Mouse (Mus musculus): ENCODE results near the gene Olfr1385. TPM values are rescaled to one million over a fixed set of nuclear protein-coding genes. Genes with fewer than 3 reads are reported as not detected.
"Not testable (repeated sequence)": the region's sequence is repeated elsewhere in the genome, so short reads cannot be mapped to it uniquely, and the experiment has no call there.

Olfr1385 gene
- polyA plus RNA-seq (2012; fragmentation: generic; extraction: Trizol) = not detected

DNA sequence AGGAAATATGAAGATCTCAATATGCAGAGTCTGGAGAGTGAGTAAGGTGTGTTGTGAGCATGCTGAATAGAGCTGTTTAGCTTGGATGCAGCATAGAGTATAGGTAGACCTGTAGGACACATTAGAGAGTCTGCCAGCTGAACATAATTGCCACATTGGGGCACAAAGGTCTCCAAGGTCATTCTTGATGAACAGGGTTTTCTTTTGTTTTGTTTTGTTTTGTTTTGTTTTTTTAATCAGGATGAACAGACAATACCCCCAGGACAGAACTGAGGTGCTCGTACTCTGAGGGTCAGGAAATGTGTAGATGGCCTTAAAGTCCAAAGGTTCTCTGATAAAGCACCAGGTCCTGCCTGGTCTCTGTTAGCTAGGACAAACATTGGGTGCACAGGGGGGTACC is at the start of gene Olfr1385:
Gene Olfr1385 (plus strand): TSS at position 301 of the 400 bp plus-strand sequence.
- not testable (repeated sequence) for H3ac ChIP-seq (ENCODE audit: control insufficient read depth, insufficient read length); H3K27me3 ChIP-seq (ENCODE audit: control insufficient read depth, insufficient read depth, insufficient read length); H3K4me2 ChIP-seq (ENCODE audit: low read depth); H3K79me2 ChIP-seq (ENCODE audit: control insufficient read depth, insufficient read depth); H3K4me3 ChIP-seq; H3K36me3 ChIP-seq (ENCODE audit: control insufficient read depth, insufficient read depth)

DNA sequence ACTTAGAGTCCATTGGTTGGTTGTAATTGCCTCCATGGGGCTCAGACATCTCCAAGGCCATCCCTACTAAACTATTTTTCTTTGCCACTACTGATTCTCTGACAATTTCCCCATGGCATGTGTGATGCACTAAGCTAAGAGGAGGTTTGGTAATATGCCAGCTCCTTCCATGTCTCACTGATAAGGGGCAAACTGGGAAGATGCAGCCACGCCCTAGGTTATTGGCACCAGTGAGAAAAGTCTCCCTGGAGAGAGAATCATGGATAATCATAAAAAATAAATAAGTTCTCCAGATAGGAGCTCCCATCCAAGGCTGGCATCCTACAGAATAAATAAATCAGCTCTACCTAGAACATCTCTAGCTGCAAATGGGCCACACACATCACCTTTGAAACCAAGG is 33.8 kb upstream of the Olfr1385 start, which contains the start of gene Olfr1387:
Gene Olfr1387 (plus strand): TSS at position 301 of the 400 bp plus-strand sequence.
- no peaks in the 10 kb centered on the region for H3K79me2 ChIP-seq (ENCODE audit: control insufficient read depth, insufficient read depth)
- H3ac ChIP-seq (ENCODE audit: control insufficient read depth, insufficient read length) = no peak within 1 kb of the TSS
- no peak for TF ChIP-seq POLR2AphosphoS2 (IDR thresholded peaks at IDR 0.05; ENCODE audit: insufficient read length, low read depth)
- TF ChIP-seq MYOG (IDR thresholded peaks at IDR 0.05; ENCODE audit: control insufficient read depth in 1 of 3, insufficient read depth in 1 of 3, insufficient read length in 2 of 3, low read depth in 2 of 3) = no peak
- TF ChIP-seq TCF12 (IDR thresholded peaks at IDR 0.05; ENCODE audit: insufficient read depth, poor library complexity, severe bottlenecking) = no peak
- no peak for TF ChIP-seq MAX (IDR thresholded peaks at IDR 0.05; ENCODE audit: low read depth)
- TF ChIP-seq CEBPB (IDR thresholded peaks at IDR 0.05; ENCODE audit: insufficient read depth, poor library complexity, severe bottlenecking) = no peak
- H3K27me3 ChIP-seq (ENCODE audit: control insufficient read depth, insufficient read depth, insufficient read length) = no peaks in the 10 kb centered on the region
- no peak within 1 kb of the TSS for H3K4me2 ChIP-seq (ENCODE audit: low read depth)
- no peak within 1 kb of the TSS for H3K4me3 ChIP-seq
- H3K36me3 ChIP-seq (ENCODE audit: control insufficient read depth, insufficient read depth) = no peaks in the 10 kb centered on the region

DNA sequence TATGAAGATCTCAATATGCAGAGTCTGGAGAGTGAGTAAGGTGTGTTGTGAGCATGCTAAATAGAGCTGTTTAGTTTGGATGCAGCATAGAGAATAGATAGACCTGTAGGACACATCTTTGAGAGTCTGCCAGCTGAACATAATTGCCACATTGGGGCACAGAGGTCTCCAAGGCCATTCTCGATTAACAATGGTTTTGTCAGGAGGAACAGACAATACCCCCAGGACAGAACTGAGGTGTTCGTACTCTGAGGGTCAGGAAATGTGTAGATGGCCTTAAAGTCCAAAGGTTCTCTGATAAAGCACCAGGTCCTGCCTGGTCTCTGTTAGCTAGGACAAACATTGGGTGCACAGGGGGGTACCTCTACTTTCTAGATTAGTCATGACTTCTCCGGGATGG is 24.1 kb upstream of the Olfr1385 start, which contains the start of gene Olfr1386:
Gene Olfr1386 (plus strand): TSS at position 301 of the 400 bp plus-strand sequence.
- not testable (repeated sequence) for H3K4me2 ChIP-seq (ENCODE audit: low read depth); H3K79me2 ChIP-seq (ENCODE audit: control insufficient read depth, insufficient read depth); H3ac ChIP-seq (ENCODE audit: control insufficient read depth, insufficient read length)

DNA sequence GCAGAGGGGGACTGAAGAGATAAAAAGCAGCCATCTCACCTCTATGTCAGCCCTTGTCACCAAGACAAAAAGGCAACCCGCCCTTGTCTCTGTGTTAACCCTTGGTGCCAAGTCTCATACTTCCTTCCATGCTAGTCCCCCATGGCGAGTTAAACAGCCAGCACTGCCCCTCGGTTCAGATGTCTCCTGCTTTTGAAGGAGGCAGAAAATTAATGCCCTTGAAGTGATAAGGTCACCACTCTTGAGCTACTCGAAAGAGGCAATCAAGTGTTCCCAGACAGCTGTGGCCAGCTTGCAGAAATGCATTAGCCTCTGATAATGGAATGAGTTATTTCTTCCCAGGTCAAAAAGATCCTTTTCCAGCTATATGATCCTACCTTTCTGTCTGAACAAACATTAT is 2.9 kb upstream of the Olfr1385 start:
- TF ChIP-seq POLR2AphosphoS2 (IDR thresholded peaks at IDR 0.05; ENCODE audit: insufficient read length, low read depth) = no peak
- no peak for TF ChIP-seq USF1 (IDR thresholded peaks at IDR 0.05; ENCODE audit: low read depth)
- no peak for TF ChIP-seq MYOG (IDR thresholded peaks at IDR 0.05; ENCODE audit: control insufficient read depth in 1 of 3, insufficient read depth in 1 of 3, insufficient read length in 2 of 3, low read depth in 2 of 3)
- no peak for TF ChIP-seq MAX (IDR thresholded peaks at IDR 0.05; ENCODE audit: low read depth)
- no peak for TF ChIP-seq CEBPB (IDR thresholded peaks at IDR 0.05; ENCODE audit: insufficient read depth, poor library complexity, severe bottlenecking)
- no peak for TF ChIP-seq TCF12 (IDR thresholded peaks at IDR 0.05; ENCODE audit: insufficient read depth, poor library complexity, severe bottlenecking)
- TF ChIP-seq TCF3 (IDR thresholded peaks at IDR 0.05; ENCODE audit: insufficient read length, low read depth) = no peak
- no peak for TF ChIP-seq SRF (IDR thresholded peaks at IDR 0.05; ENCODE audit: control insufficient read depth, insufficient read length, low read depth)
- no peak for TF ChIP-seq POLR2A (IDR thresholded peaks at IDR 0.05; ENCODE audit: insufficient read length, low read depth)
- no peak for TF ChIP-seq E2F4 (IDR thresholded peaks at IDR 0.05; ENCODE audit: insufficient read depth)
- TF ChIP-seq MYOD1 (IDR thresholded peaks at IDR 0.05; ENCODE audit: control insufficient read depth in 1 of 3, insufficient read length in 2 of 3, low read depth in 2 of 3) = no peak
- no peak for TF ChIP-seq REST (IDR thresholded peaks at IDR 0.05; ENCODE audit: insufficient read depth, insufficient read length)
- H3ac ChIP-seq (ENCODE audit: control insufficient read depth, insufficient read length) = no peak overlapping the region
- H3K36me3 ChIP-seq (ENCODE audit: control insufficient read depth, insufficient read depth) = no peaks in the 10 kb centered on the region
- H3K79me2 ChIP-seq (ENCODE audit: control insufficient read depth, insufficient read depth) = no peaks in the 10 kb centered on the region
- H3K27me3 ChIP-seq (ENCODE audit: control insufficient read depth, insufficient read depth, insufficient read length) = no peaks in the 10 kb centered on the region
- no peak overlapping the region for H3K4me2 ChIP-seq (ENCODE audit: low read depth)
- no peak overlapping the region for H3K4me3 ChIP-seq

More for the DNA sequence above, 24.1 kb upstream of the Olfr1385 start, which contains the start of gene Olfr1386:
- not testable (repeated sequence) for H3K36me3 ChIP-seq (ENCODE audit: control insufficient read depth, insufficient read depth); H3K27me3 ChIP-seq (ENCODE audit: control insufficient read depth, insufficient read depth, insufficient read length); H3K4me3 ChIP-seq

DNA sequence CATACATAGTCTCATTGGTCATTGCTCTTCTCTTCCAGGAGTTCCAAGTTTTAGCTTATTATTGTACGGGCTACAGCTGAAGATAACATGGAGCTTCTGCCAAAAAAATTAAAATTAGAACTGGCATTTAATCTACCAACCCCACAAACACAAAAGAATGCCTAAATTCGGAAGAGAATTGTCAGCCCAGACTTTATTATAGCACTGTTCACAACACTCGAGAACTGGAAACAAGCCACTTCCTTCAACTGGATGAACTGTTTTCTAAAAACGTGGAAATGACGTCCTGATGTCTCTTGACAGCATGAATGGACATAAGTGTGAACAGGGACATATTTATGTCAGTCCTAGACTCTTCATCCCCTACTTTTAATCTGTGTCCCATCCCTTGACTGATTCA is 29.2 kb downstream of the Olfr1385 start:
- Histone ChIP-seq H3K4me3 (no peak overlapping the region), H3ac (ENCODE audit: control insufficient read depth, insufficient read length) (no peak overlapping the region), H3K79me2 (ENCODE audit: control insufficient read depth, insufficient read depth) (no peaks in the 10 kb centered on the region), H3K36me3 (ENCODE audit: control insufficient read depth, insufficient read depth) (no peaks in the 10 kb centered on the region), H3K4me2 (ENCODE audit: low read depth) (no peak overlapping the region), H3K27me3 (ENCODE audit: control insufficient read depth, insufficient read depth, insufficient read length) (no peaks in the 10 kb centered on the region)
- no peak for TF ChIP-seq REST (IDR thresholded peaks at IDR 0.05; ENCODE audit: insufficient read depth, insufficient read length)
- TF ChIP-seq POLR2A (IDR thresholded peaks at IDR 0.05; ENCODE audit: insufficient read length, low read depth) = no peak
- TF ChIP-seq SRF (IDR thresholded peaks at IDR 0.05; ENCODE audit: control insufficient read depth, insufficient read length, low read depth) = no peak
- no peak for TF ChIP-seq MYOG (IDR thresholded peaks at IDR 0.05; ENCODE audit: control insufficient read depth in 1 of 3, insufficient read depth in 1 of 3, insufficient read length in 2 of 3, low read depth in 2 of 3)
- TF ChIP-seq CEBPB (IDR thresholded peaks at IDR 0.05; ENCODE audit: insufficient read depth, poor library complexity, severe bottlenecking) = no peak
- no peak for TF ChIP-seq MAX (IDR thresholded peaks at IDR 0.05; ENCODE audit: low read depth)
- TF ChIP-seq POLR2AphosphoS2 (IDR thresholded peaks at IDR 0.05; ENCODE audit: insufficient read length, low read depth) = no peak
- TF ChIP-seq MYOD1 (IDR thresholded peaks at IDR 0.05; ENCODE audit: control insufficient read depth in 1 of 3, insufficient read length in 2 of 3, low read depth in 2 of 3) = no peak
- no peak for TF ChIP-seq TCF3 (IDR thresholded peaks at IDR 0.05; ENCODE audit: insufficient read length, low read depth)
- TF ChIP-seq TCF12 (IDR thresholded peaks at IDR 0.05; ENCODE audit: insufficient read depth, poor library complexity, severe bottlenecking) = no peak
- TF ChIP-seq USF1 (IDR thresholded peaks at IDR 0.05; ENCODE audit: low read depth) = no peak
- TF ChIP-seq E2F4 (IDR thresholded peaks at IDR 0.05; ENCODE audit: insufficient read depth) = no peak

Data from myocyte (in vitro differentiated cells).